Mouse (Mus musculus) layer of hippocampus, postnatal 36 days (tissue): ENCODE data around the gene Ramp2. TPM values are rescaled to one million over a fixed set of nuclear protein-coding genes. Genes with fewer than 3 reads are reported as not detected.

Experiments used
- DNase-seq, 2 experiments: peaks; one replicate each; pipeline ENCODE4 v3.0.0; 2022
- total RNA-seq, 2 experiments: library from RNA; stranded (reverse); gene quantifications; 2 replicates each; pipeline ENCODE4 v1.2.3; 2021

Gene Ramp2
- 10 to 100 TPM; 63.7 to 68.0 TPM for total RNA-seq

GRCm38 (mm10) chr11:101245855-101246701 lies at the start of gene Ramp2:
Gene Ramp2, plus strand, starts transcription at chr11:101246028.
- peak; percentile 60 to 66 for DNase-seq

GRCm38 (mm10) chr11:101196175-101196574 lies 49.7 kb upstream of the Ramp2 start:
- no peak for DNase-seq

GRCm38 (mm10) chr11:101199555-101199954 lies 46.3 kb upstream of the Ramp2 start:
- DNase-seq = no peak

GRCm38 (mm10) chr11:101200986-101201385 lies 44.8 kb upstream of the Ramp2 start:
- DNase-seq = no peak

GRCm38 (mm10) chr11:101211970-101212369 lies 33.9 kb upstream of the Ramp2 start:
- DNase-seq = no peak

- DNase-seq = no peak
These were observed 28.9 kb upstream of the Ramp2 start for GRCm38 (mm10) chr11:101216936-101217335.

GRCm38 (mm10) chr11:101218436-101219055 lies 27.3 kb upstream of the Ramp2 start:
- no peak for DNase-seq

- DNase-seq = no peak
These were observed 25.0 kb upstream of the Ramp2 start for GRCm38 (mm10) chr11:101220853-101221252.

- DNase-seq = no peak
These were observed 24.4 kb upstream of the Ramp2 start for GRCm38 (mm10) chr11:101221306-101221986.

GRCm38 (mm10) chr11:101224337-101224736 lies 21.5 kb upstream of the Ramp2 start:
- no peak for DNase-seq

GRCm38 (mm10) chr11:101225331-101226064 lies 20.3 kb upstream of the Ramp2 start:
- DNase-seq = no peak

GRCm38 (mm10) chr11:101226065-101226701 lies 19.6 kb upstream of the Ramp2 start, which contains the start of gene Ezh1:
Gene Ezh1, minus strand, starts transcription at chr11:101226463.
- peak; percentile 89 to 90 for DNase-seq

GRCm38 (mm10) chr11:101229361-101229900 lies 16.4 kb upstream of the Ramp2 start:
- DNase-seq = no peak

GRCm38 (mm10) chr11:101230061-101230511 lies 15.7 kb upstream of the Ramp2 start:
- DNase-seq = no peak

- DNase-seq = no peak
These were observed 15.3 kb upstream of the Ramp2 start for GRCm38 (mm10) chr11:101230526-101230925.

GRCm38 (mm10) chr11:101230991-101231871 lies 14.6 kb upstream of the Ramp2 start:
- DNase-seq = peak in 1 of 2 experiments; percentile 27

GRCm38 (mm10) chr11:101232010-101232839 lies 13.6 kb upstream of the Ramp2 start:
- no peak for DNase-seq

GRCm38 (mm10) chr11:101233240-101233639 lies 12.6 kb upstream of the Ramp2 start:
- DNase-seq = no peak

GRCm38 (mm10) chr11:101234124-101234523 lies 11.7 kb upstream of the Ramp2 start:
- DNase-seq = no peak
